Mouse (Mus musculus): ENCODE measurements around the gene Rrp1. TPM values are rescaled to one million over a fixed set of nuclear protein-coding genes. Genes with fewer than 3 reads are reported as not detected.

Rrp1 gene
- total RNA-seq (2021) = 100 to 1,000 TPM; 332 to 335 TPM

DNA sequence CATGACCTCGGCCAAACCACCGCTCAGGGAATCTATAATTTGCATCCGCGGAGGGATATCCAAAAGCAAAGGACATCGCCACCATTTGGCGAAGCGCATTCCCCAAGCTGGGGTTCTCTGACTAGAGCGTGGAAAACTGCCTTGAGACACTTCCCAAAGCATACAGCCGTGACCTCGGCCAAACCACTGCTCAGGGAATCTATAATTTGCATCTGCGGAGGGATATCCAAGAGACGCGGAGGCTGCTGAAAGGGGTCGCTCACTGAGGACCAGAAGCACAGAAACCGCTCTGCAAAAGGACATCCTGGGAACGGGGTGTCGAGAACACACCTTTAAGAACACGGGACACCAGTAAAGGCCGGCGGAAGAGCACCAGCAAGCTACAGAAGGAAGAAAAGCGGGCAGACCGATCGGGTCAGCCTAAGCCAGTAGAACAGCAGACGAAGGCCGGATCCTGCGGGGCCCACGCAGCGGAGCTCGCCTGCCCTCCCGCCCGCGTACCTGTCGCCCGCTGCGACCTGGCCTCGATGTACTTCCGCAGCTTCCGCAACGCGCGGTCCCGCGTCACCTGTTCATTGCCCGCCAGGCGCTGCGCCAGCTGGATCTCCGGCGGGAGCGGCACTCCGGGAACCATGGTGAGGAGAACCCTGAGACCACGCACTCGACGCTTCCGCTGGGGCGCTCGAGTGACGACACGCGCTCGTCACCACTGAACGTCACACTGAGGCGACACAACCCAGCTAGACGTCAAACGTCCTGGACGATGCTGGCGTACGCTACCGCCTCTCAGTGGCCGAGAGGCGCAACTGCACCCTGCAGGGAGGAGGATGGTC, at the start of gene Rrp1:
Rrp1 (minus strand) TSS at position 725 of the 833 bp plus-strand sequence.
- peak; percentile 98 to 99 for DNase-seq (ENCODE audit: extremely low spot score in 1 of 2, low spot score in 1 of 2)

DNA sequence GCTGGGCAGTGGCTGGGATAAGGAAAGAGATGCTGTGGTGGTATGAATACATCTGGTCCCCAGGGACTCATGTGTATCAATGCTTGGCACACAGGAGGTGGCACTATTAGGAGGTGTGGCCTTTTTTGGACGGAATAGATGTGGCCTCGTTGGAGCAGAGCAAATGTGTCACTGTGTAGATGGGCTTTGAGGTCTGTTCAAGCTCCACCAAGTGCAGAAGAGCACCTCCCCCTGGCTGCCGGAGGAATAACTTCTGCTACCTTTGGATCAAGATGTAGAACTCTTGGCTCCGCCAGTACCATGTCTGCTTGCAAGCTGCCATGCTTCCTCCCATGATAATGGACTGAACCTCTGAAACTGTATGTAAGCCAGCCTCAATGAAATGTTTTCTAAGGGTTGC, 48.9 kb upstream of the Rrp1 start:
- DNase-seq (ENCODE audit: extremely low spot score in 1 of 2, low spot score in 1 of 2) = no peak

DNA sequence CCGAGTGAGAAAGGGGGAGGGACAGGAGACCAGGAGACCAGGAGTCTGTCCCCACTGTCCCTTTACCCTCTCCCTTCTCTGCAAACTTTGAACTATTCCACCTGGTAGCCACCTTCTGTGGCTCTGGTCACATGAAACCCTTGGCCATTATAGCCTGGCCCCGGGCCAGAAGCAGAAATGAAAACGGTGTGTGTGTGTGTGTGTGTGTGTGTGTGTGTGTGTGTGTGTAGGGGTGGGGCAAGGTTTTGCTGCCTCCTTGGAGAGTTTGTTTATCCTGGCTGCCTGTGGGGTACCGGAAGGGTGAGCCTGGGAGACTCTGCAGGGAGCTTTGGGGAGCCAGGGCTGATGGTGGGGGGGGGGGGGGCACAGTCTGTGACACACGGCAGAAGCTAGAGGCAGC, 47.6 kb upstream of the Rrp1 start:
- no peak for DNase-seq (ENCODE audit: extremely low spot score in 1 of 2, low spot score in 1 of 2)

DNA sequence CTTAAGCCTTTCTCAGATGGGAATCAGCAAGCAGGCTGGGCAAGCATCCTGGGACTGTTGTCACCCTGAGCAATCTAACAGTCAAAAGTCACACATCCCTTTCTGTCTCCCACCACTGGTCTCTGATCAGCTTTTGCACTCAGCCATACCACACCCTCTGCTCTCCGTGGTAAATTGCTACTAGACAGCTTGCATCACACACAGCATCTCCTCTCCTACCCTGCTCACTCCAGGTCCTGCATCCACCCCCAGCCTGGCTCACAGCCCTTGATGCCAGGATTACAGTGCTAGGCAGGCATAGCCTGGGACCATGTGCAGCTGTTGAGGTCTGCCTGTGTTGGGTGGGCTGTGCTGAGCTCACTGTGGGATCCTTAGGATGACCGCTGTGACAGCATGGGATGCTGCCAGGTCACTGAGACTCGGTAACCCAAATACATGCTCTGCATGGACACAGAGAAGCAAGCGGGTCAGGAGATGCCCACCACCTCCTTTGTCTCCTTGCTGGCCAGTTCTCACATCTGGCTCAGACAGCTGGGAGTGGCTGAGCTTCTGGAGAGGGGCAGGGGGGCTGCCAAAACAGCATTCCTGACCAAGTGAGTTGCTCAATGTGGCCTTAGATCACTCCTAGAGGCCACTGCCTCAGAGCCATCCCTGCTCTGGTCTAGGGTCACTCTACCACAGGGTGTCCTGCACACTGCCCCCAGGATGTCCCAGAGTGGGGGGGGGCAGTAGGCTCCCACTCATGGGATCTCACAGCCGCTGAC, 45.7 kb upstream of the Rrp1 start:
- no peak for DNase-seq (ENCODE audit: extremely low spot score in 1 of 2, low spot score in 1 of 2)

DNA sequence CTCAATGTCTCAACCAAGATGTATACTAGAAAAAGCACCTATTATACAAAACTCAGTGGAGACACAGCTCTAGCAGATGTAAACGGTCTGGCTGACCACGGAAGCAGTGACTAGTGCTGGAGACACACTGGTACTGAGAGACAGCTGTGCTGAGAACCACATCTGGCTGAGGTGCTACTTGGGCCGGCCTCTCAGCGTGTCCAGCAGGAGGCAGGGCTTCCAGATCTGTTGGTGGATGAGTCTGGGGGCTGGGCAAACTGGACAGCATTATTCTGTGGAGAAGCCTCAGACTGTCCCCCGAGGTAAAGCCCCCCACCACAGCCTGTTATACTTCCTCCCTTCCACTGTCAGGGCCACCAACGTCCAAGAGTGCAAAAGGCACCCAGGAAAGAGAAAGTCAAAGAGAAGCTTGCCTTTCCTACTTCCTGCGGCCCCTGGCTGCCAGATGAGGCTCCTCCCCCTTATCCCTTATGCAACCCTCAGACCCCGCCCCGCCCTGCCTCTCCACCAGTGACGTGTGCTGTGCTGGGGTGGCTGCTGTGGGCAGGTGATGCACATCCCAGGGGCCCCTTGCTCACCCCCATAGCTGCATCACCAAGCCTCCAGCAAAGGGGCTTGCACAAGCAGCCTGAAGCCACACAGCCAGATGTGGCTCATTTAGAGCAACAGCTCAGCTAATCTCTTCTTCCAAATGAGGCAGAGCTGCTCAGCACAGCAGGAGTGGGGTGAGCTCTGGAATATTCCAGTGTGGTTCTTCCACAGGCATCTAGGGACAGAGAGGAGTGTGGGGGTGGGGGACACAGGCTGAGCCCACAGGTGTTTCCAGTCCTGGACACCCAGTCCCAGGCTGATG, 44.9 kb upstream of the Rrp1 start:
- no peak for DNase-seq (ENCODE audit: extremely low spot score in 1 of 2, low spot score in 1 of 2)

DNA sequence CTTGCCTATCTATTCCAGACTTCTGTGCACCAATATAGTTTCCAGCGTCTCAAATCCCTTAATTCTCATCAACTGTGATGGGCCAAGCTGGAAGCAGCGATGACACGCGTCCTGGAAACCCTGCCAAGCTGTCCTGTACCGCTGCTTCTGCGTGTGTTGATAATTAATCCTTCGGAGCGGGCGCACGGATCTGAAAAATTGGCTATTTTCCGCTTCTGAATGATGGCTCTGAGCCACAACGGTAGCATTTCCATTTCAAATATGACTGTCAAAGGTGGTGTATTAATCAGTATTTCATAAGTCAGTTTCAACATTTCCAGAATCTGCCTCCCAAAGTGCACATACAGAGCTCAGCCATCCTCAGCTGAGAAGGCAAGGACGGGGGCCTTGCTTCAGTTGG, 43.9 kb upstream of the Rrp1 start:
- no peak for DNase-seq (ENCODE audit: extremely low spot score in 1 of 2, low spot score in 1 of 2)

DNA sequence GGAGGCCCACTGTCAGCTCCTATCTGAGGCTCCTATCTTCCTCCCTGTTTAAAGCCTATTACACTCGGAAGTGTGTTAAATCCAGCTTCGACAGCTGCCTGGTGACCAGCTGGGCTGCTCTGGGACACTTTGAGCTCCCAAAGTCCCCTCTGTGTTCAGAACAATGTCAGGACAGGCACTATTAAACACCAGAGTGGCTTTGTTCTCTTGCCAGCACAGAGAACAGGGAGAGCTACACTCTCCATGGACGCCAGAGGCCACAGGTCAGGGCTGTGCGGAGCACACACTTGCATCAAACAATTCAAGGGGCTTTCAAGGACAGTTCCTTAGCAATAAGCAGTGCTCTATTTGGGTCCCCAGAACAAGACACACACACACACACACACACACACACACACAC, 39.8 kb upstream of the Rrp1 start:
- no peak for DNase-seq (ENCODE audit: extremely low spot score in 1 of 2, low spot score in 1 of 2)

DNA sequence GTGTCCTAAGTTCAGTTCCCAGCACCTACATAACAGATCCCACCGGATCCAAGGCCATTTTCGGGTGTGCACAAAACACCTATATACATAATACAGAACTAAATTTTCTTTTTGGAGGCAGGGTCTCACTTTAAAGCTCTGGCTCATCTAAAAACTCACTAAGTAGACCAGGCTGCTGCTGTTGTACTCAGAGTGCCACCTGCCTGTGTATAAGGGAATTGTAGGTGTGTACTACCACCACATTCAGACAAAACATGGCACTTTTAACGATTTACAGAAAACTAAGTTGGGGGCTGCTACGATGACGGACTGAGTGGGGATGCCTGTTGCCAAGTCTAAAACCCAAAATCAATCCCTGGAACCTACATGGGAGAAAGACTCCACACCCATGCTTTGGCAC, 37.9 kb upstream of the Rrp1 start:
- DNase-seq (ENCODE audit: extremely low spot score in 1 of 2, low spot score in 1 of 2) = no peak

DNA sequence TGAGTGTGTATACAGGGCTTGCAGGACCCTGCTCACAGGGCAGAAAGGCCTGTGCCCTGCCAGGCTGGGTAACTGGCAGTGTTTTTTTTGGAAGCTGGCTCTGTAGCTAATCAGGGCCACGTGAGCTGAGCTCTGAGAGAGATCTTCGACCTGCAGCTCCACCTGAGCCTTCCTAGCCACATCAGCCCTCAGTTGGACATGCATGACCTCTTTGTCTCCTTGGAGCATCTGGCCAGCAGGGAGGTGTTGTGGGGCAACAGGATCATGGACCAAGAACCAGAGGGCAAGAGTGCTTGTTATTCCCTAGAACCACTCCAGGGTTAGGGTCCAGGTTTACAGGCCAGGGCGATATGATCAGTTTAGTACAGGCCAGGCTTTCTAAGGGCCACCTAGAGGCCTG, 34.6 kb upstream of the Rrp1 start:
- DNase-seq (ENCODE audit: extremely low spot score in 1 of 2, low spot score in 1 of 2) = no peak

DNA sequence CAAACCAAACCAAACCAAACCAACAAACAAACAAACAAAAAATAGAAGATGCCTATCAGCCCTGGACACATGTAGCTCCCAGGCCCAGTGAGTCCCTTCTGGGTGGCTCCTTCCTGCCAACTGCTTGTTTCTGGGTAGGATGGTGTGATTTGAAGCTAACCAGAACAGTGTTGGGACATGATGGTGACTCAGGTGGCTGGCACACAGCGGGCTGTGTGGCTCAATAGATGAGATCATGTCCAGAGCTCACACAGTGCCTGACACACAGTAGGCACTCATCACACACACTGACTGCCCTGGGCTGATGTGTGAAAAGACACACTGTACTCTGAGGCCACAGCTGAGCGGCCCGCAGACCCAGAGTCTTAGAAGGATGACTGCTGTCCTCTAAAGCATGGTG, 33.4 kb upstream of the Rrp1 start:
- DNase-seq (ENCODE audit: extremely low spot score in 1 of 2, low spot score in 1 of 2) = no peak

DNA sequence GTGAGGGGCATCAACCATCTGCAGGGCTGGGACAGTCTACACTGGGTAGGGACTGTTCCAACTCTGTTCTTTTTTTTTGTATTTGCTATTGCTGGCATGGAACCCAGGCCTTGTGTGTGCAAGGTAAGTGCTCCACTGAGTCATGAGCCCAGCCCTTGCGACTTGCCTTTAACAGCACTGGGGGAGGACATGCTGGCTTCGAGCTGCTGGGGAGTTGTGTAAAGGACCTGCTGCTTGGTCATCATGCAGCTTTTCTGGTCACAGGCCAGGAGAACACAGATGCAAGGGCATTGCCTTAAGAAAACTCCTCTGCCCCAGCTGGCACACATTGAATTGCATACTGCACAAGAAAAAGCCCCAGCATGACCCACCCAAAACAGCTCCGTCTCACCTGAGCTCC, 29.4 kb upstream of the Rrp1 start:
- no peak for DNase-seq (ENCODE audit: extremely low spot score in 1 of 2, low spot score in 1 of 2)

DNA sequence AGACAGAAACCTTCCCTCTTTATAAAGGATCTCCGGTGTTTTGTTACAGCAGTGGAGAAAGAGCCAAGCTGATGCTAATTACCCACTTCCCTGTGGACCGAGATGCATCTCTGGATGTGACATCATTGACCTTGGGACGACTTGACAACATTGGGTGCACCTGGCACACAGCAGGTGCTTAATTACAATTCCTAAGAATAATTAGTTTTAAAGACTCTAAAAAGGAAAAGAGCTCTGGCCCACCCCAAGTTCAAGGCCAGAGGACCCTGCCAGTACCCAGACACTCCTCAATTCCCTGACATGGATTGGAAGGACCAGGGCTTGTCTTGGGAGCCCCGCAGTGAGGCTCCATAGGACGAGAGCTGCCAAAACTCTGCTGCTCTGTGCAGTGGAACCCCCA, 28.8 kb upstream of the Rrp1 start:
- no peak for DNase-seq (ENCODE audit: extremely low spot score in 1 of 2, low spot score in 1 of 2)

DNA sequence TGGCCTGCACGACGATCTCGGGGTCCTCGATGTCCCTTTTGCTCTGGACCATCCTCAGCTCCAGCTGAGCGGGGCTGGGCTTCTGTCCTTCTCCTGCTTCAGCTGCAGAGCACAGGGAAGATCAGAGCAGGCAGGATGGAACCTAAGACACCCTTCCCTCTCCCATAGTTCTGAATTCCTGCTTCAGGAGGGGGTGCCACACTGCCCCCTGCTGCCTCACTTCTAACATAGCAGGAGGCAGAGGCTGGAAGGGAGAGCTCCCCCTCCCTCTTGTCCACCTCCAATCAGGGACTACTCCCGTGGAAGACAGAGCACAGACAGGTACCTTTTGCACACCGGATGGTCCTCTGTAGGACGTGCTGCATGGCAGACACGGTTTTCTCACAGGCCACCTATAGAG, 28.0 kb upstream of the Rrp1 start:
- DNase-seq (ENCODE audit: extremely low spot score in 1 of 2, low spot score in 1 of 2) = peak in 1 of 2 experiments; percentile 52

DNA sequence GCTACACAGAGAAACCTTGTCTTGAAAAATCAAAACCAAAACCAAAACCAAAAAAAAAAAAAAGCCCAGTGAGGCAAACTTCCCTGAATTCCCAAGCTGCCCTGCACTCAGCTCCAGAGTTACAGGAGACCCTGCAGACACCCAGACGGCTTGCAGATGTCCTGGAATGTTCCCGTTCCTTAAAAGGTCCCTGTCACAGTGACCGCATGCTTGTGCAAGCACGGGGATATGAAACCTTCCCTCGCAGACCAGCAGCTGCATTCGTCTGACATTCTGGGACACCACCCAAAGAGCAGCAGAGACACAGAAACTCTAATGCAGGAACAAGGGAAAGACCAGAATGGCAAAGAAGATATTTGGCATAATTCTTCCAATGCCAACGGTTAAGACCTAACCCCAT, 27.1 kb upstream of the Rrp1 start:
- no peak for DNase-seq (ENCODE audit: extremely low spot score in 1 of 2, low spot score in 1 of 2)

DNA sequence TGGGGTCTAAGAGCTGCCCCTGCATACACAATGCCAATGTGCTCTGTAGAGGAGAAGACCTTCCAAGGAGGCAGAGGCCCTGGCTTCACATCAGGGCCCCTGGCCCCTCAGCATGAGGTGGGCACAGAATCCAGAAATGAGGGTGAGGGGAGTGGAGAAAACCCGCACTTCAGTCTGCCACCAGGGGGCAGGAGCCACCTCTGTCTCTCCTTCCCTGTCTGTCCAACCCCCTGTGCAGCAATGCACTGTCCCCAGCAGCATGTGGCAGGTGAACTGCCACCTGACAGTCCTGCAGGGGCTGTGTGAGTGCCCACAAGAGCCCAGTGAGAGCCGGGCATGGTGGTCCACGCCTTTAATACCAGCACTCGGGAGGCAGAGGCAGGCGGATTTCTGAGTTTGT, 26.7 kb upstream of the Rrp1 start:
- no peak for DNase-seq (ENCODE audit: extremely low spot score in 1 of 2, low spot score in 1 of 2)

DNA sequence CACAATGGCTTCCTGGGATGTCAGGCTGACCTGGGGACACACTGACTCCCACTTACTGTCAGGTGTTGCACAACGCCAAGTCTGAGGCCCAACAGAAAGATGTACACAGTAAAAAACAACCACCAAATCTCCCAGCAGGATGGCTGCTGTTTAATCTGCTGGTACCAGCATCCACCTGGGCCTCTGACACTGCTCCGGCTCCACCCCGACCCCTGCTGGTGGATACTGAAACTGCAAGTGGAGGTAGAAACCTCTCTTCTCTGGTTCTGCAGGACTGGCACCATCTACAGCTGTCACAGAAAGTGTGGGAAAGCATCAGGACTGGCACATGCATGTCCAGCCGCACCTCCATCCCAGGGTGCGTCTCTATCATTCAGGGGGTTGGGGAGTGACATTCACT, 25.3 kb upstream of the Rrp1 start:
- peak; percentile 85 to 97 for DNase-seq (ENCODE audit: extremely low spot score in 1 of 2, low spot score in 1 of 2)

DNA sequence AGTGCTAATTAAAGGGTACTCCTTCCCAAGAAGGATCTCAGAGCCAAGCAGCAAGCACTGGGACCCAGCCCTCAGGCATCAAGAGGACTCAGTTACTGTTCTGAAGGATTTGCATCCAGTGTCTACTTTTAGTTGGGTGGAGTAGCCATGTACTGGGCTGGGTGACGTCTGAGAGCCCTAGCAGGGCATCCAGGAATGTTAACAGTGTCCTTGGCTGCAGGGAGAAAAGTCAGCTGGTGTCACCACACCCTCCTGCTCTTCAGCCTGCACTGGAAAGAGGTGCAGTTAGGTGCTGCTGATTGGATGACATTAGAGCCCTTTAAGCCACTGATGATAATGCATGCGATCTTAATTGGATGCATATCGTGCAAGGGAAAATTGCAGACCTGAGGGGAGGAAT, 20.0 kb upstream of the Rrp1 start:
- DNase-seq (ENCODE audit: extremely low spot score in 1 of 2, low spot score in 1 of 2) = no peak

DNA sequence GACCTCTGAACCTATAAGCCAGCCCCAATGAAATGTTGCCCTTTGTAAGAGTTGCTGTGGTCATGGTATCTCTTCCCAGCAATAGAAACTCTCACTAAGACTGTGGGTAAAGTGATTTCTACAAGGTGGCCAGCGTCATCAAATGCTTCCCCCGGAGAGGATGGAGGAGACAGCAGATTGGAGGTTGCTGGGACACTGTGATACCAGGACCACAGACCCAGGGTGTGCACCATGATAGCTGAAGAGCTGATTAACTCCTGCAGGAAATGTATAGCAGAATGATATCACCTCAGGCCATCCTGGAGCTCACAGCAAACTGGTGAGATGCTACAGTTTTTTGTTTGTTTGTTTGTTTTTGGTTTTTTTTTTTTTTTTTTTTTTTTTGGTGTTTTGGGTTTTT, 16.9 kb upstream of the Rrp1 start:
- no peak for DNase-seq (ENCODE audit: extremely low spot score in 1 of 2, low spot score in 1 of 2)

DNA sequence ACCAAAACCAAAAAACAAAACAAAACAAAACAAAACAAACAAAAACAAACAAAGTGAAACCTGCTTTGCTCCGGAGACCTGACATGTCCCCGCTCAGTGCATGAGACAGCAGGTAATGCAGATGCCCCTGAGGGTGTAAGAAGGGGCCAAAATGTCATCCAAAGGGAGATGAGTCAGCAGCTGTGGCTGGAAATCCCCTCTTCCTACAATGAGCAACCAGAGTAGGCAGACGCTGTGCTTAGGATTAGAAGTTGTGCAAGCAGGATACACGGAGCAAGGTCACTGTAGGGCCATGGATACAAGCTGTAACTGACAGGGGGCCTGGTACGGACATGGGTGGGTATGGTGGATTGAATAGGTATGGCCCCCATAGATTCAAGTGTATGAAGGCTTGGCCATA, 16.3 kb upstream of the Rrp1 start:
- no peak for DNase-seq (ENCODE audit: extremely low spot score in 1 of 2, low spot score in 1 of 2)

DNA sequence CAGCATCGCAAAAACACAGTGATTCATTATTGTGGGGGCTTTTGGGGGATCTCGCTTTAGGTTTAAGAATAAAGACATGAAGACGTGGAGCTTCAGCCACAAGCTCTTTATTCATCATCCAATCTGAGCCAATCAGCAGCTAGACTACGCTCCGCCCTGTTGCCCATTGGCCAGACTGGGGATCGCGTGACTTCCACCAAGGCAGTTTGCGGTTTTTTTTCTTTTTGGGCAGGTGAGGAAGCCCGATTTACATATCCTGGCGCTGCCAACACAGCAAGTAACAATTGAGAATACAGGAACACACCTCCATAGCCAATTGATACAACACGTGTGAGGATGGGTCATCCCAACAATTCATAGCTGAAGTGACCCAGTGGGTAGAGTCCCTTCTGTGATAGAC, 15.2 kb upstream of the Rrp1 start:
- DNase-seq (ENCODE audit: extremely low spot score in 1 of 2, low spot score in 1 of 2) = no peak

DNA sequence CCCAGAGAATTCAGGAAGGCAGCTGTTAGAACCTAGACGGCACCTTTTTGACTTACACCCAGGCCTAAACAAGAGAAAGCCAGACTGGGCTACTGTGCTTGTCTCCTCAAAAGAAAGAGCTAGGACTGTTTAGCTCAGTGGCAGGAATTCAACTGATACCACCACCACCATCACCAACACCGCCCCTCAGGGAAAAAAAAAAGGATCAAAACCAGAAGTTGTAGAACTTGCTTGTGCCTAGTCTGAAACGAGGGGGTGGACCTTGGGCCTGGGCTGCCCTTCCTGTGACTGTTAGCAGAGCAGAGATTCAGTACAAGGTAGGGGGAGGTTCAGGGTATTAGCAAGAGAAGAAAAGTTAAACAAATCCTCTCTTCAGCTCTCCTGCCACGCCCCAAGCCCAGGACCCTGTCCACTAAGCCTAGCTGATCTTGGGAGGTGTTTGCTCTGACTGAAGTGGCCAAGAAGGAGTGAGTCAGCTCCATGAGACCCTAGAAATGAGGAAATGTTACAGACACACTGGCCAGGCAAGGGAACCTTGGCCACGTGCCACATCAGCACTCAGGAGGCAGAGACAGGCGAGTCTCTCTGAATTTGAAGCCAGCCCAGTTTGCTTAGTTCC, 13.4 kb upstream of the Rrp1 start:
- DNase-seq (ENCODE audit: extremely low spot score in 1 of 2, low spot score in 1 of 2) = no peak
